Mouse (Mus musculus) mesoderm, embryonic 11.5 days (tissue): Measurements from ENCODE around the gene Ahcy.
"Not testable (repeated sequence)": the region's sequence is repeated elsewhere in the genome, so short reads cannot be mapped to it uniquely, and the experiment has no call there.

Experiments
- DNase-seq: peaks from one replicate; pipeline ENCODE4 v3.0.0-alpha.2; 2012; ENCODE audit warnings: low read depth, low spot score

The Ahcy gene

DNA sequence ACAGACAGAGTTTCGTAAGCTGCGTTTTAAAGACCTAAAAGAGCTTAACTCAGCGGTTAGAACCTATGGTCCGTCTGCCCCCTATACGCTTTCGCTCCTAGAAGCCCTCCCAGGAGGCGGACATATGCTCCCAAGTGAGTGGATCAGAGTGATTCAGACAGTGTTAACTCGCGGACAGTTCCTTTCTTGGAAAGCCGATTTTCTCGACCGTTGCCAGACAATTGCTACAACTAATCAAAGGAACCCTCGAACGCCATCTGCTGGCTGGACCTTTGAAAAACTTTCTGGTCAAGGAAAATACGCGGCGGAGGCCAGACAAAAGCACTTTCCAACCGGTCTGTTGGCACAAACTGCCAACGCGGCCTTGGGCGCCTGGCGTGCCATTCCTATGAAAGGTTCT, 54.6 kb downstream of the Ahcy start:
- peak; percentile 78 for DNase-seq

GRCm38 (mm10) chr2:155018762-155019641, 55.3 kb downstream of the Ahcy start:
- DNase-seq: peak; percentile 63

GRCm38 (mm10) chr2:155018251-155018755, 56.0 kb downstream of the Ahcy start, which contains the start of gene Gm14226:
Gene Gm14226, plus strand, starts transcription at chr2:155018266.
- DNase-seq: not testable (repeated sequence)

- not testable (repeated sequence) for DNase-seq
These were observed 57.5 kb downstream of the Ahcy start for GRCm38 (mm10) chr2:155016751-155017150.

GRCm38 (mm10) chr2:155012991-155013390, 61.3 kb downstream of the Ahcy start:
- DNase-seq: no peak

DNA sequence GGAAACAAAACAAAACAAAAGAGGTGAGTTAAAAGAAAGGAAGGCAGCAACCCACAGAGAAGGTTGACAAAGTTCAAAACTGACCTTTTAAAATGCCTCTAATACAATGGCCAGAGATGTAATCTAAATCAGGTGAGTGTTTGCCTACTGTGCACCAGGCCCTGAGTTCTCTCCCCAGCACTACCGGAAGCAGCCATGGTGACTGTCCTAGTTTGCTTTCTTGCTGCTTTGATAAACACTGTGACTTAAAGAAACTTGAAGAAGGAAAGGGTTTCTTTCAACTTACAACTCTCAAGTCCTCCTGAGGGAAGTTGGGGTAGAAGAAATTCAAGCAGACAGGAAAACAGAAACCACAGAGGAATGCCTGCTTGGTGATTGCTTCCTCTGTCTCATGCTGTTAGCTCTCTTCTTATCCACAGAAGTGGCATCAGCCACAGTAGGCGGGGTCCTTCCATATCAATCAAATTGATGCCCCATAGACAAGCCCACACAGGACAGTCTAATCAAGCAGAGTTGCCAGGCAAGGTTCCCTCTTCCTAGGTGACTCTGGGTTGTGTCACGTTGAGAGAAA, 63.1 kb downstream of the Ahcy start:
- DNase-seq: no peak
